Mouse (Mus musculus): Measurements from ENCODE around the gene Nup107. TPM values are rescaled to one million over a fixed set of nuclear protein-coding genes. Genes with fewer than 3 reads are reported as not detected.

Gene Nup107
- polyA plus RNA-seq, 1 experiment, result 134 TPM

- Histone ChIP-seq H3K4me1 (ENCODE audit: control insufficient read depth, insufficient read depth, low read length) (no peaks in the 10 kb centered on the region), H3K9me3 (replicated peaks; ENCODE audit: control insufficient read depth, insufficient read depth, low read length, poor library complexity, severe bottlenecking) (peaks cover 2% of the 10 kb centered on the region; the same call in 1 of the 2 replicates), H3K4me3 (ENCODE audit: low read depth, low read length) (no peak overlapping the region), H3K27ac (ENCODE audit: insufficient read depth, low read length) (no peak overlapping the region), H3K27me3 (ENCODE audit: control insufficient read depth, insufficient read depth, low read length, poor library complexity, severe bottlenecking) (no peaks in the 10 kb centered on the region), H3K9ac (ENCODE audit: low read depth, poor library complexity, severe bottlenecking) (no peak overlapping the region), H3K36me3 (ENCODE audit: control insufficient read depth, insufficient read depth, low read length, poor library complexity, severe bottlenecking) (peaks cover 9% of the 10 kb centered on the region)
- no peak for TF ChIP-seq POLR2A (IDR thresholded peaks at IDR 0.05; ENCODE audit: insufficient read depth, low read length)
- no peak for TF ChIP-seq CTCF (IDR thresholded peaks at IDR 0.05; ENCODE audit: low read depth, low read length)
- no peak for TF ChIP-seq EP300 (IDR thresholded peaks at IDR 0.05; ENCODE audit: insufficient read depth, low read depth, low read length)
Measured at GRCm38 (mm10) chr10:117743917-117744316, 48.6 kb downstream of the Nup107 start.

- H3K36me3 ChIP-seq (ENCODE audit: control insufficient read depth, insufficient read depth, low read length, poor library complexity, severe bottlenecking), result peaks cover 9% of the 10 kb centered on the region
Measured at GRCm38 (mm10) chr10:117743182-117743581, 49.3 kb downstream of the Nup107 start.

GRCm38 (mm10) chr10:117742618-117743017, 49.9 kb downstream of the Nup107 start:
- Histone ChIP-seq H3K9me3 (replicated peaks; ENCODE audit: control insufficient read depth, insufficient read depth, low read length, poor library complexity, severe bottlenecking) (no peaks in the 10 kb centered on the region), H3K4me1 (ENCODE audit: control insufficient read depth, insufficient read depth, low read length) (no peaks in the 10 kb centered on the region), H3K27ac (ENCODE audit: insufficient read depth, low read length) (no peak overlapping the region), H3K9ac (ENCODE audit: low read depth, poor library complexity, severe bottlenecking) (no peak overlapping the region), H3K4me3 (ENCODE audit: low read depth, low read length) (no peak overlapping the region), H3K27me3 (ENCODE audit: control insufficient read depth, insufficient read depth, low read length, poor library complexity, severe bottlenecking) (no peaks in the 10 kb centered on the region), H3K36me3 (ENCODE audit: control insufficient read depth, insufficient read depth, low read length, poor library complexity, severe bottlenecking) (peaks cover 11% of the 10 kb centered on the region)
- TF ChIP-seq CTCF (IDR thresholded peaks at IDR 0.05; ENCODE audit: low read depth, low read length), result no peak
- no peak for TF ChIP-seq POLR2A (IDR thresholded peaks at IDR 0.05; ENCODE audit: insufficient read depth, low read length)
- no peak for TF ChIP-seq EP300 (IDR thresholded peaks at IDR 0.05; ENCODE audit: insufficient read depth, low read depth, low read length)

More at GRCm38 (mm10) chr10:117743182-117743581, 49.3 kb downstream of the Nup107 start:
- Histone ChIP-seq H3K4me1 (ENCODE audit: control insufficient read depth, insufficient read depth, low read length) (no peaks in the 10 kb centered on the region), H3K9me3 (replicated peaks; ENCODE audit: control insufficient read depth, insufficient read depth, low read length, poor library complexity, severe bottlenecking) (no peaks in the 10 kb centered on the region), H3K27me3 (ENCODE audit: control insufficient read depth, insufficient read depth, low read length, poor library complexity, severe bottlenecking) (no peaks in the 10 kb centered on the region), H3K9ac (ENCODE audit: low read depth, poor library complexity, severe bottlenecking) (no peak overlapping the region), H3K27ac (ENCODE audit: insufficient read depth, low read length) (no peak overlapping the region), H3K4me3 (ENCODE audit: low read depth, low read length) (no peak overlapping the region)
- no peak for TF ChIP-seq EP300 (IDR thresholded peaks at IDR 0.05; ENCODE audit: insufficient read depth, low read depth, low read length)
- TF ChIP-seq POLR2A (IDR thresholded peaks at IDR 0.05; ENCODE audit: insufficient read depth, low read length), result no peak
- TF ChIP-seq CTCF (IDR thresholded peaks at IDR 0.05; ENCODE audit: low read depth, low read length), result no peak

GRCm38 (mm10) chr10:117741698-117742475, 50.6 kb downstream of the Nup107 start:
- Histone ChIP-seq H3K27me3 (ENCODE audit: control insufficient read depth, insufficient read depth, low read length, poor library complexity, severe bottlenecking) (no peaks in the 10 kb centered on the region), H3K9me3 (replicated peaks; ENCODE audit: control insufficient read depth, insufficient read depth, low read length, poor library complexity, severe bottlenecking) (no peaks in the 10 kb centered on the region), H3K36me3 (ENCODE audit: control insufficient read depth, insufficient read depth, low read length, poor library complexity, severe bottlenecking) (peaks cover 11% of the 10 kb centered on the region), H3K9ac (ENCODE audit: low read depth, poor library complexity, severe bottlenecking) (no peak overlapping the region), H3K27ac (ENCODE audit: insufficient read depth, low read length) (no peak overlapping the region), H3K4me1 (ENCODE audit: control insufficient read depth, insufficient read depth, low read length) (no peaks in the 10 kb centered on the region), H3K4me3 (ENCODE audit: low read depth, low read length) (no peak overlapping the region)
- TF ChIP-seq CTCF (IDR thresholded peaks at IDR 0.05; ENCODE audit: low read depth, low read length) (no peak), POLR2A (IDR thresholded peaks at IDR 0.05; ENCODE audit: insufficient read depth, low read length) (no peak), EP300 (IDR thresholded peaks at IDR 0.05; ENCODE audit: insufficient read depth, low read depth, low read length) (no peak)

- no peak overlapping the region for H3K4me3 ChIP-seq (ENCODE audit: low read depth, low read length)
- TF ChIP-seq EP300 (IDR thresholded peaks at IDR 0.05; ENCODE audit: insufficient read depth, low read depth, low read length), result no peak
- TF ChIP-seq POLR2A (IDR thresholded peaks at IDR 0.05; ENCODE audit: insufficient read depth, low read length), result no peak
- TF ChIP-seq CTCF (IDR thresholded peaks at IDR 0.05; ENCODE audit: low read depth, low read length), result no peak
- H3K4me1 ChIP-seq (ENCODE audit: control insufficient read depth, insufficient read depth, low read length), result no peaks in the 10 kb centered on the region
- no peak overlapping the region for H3K27ac ChIP-seq (ENCODE audit: insufficient read depth, low read length)
- no peaks in the 10 kb centered on the region for H3K9me3 ChIP-seq (replicated peaks; ENCODE audit: control insufficient read depth, insufficient read depth, low read length, poor library complexity, severe bottlenecking)
- H3K9ac ChIP-seq (ENCODE audit: low read depth, poor library complexity, severe bottlenecking), result no peak overlapping the region
- peaks cover 11% of the 10 kb centered on the region for H3K36me3 ChIP-seq (ENCODE audit: control insufficient read depth, insufficient read depth, low read length, poor library complexity, severe bottlenecking)
- H3K27me3 ChIP-seq (ENCODE audit: control insufficient read depth, insufficient read depth, low read length, poor library complexity, severe bottlenecking), result no peaks in the 10 kb centered on the region
Measured at GRCm38 (mm10) chr10:117740921-117741320, 51.6 kb downstream of the Nup107 start.

GRCm38 (mm10) chr10:117740171-117740570, 52.3 kb downstream of the Nup107 start:
- Histone ChIP-seq H3K36me3 (ENCODE audit: control insufficient read depth, insufficient read depth, low read length, poor library complexity, severe bottlenecking) (peaks cover 11% of the 10 kb centered on the region), H3K4me1 (ENCODE audit: control insufficient read depth, insufficient read depth, low read length) (no peaks in the 10 kb centered on the region), H3K4me3 (ENCODE audit: low read depth, low read length) (no peak overlapping the region), H3K27me3 (ENCODE audit: control insufficient read depth, insufficient read depth, low read length, poor library complexity, severe bottlenecking) (no peaks in the 10 kb centered on the region), H3K27ac (ENCODE audit: insufficient read depth, low read length) (no peak overlapping the region), H3K9ac (ENCODE audit: low read depth, poor library complexity, severe bottlenecking) (no peak overlapping the region), H3K9me3 (replicated peaks; ENCODE audit: control insufficient read depth, insufficient read depth, low read length, poor library complexity, severe bottlenecking) (no peaks in the 10 kb centered on the region)
- TF ChIP-seq POLR2A (IDR thresholded peaks at IDR 0.05; ENCODE audit: insufficient read depth, low read length), result no peak
- TF ChIP-seq EP300 (IDR thresholded peaks at IDR 0.05; ENCODE audit: insufficient read depth, low read depth, low read length), result no peak
- TF ChIP-seq CTCF (IDR thresholded peaks at IDR 0.05; ENCODE audit: low read depth, low read length), result no peak
